ENCODE assay signal across 12 mouse cellular contexts in genomic region chr5:65028019-65028418, GRCm38 (mm10). TPM values are rescaled to one million over a fixed set of nuclear protein-coding genes. Genes with fewer than 3 reads are reported as not detected.
DNase-seq lines count a peak whose midpoint lies in the region; ATAC-seq lines count a peak whose summit lies in the region.
"Had no signal": no experiment of that assay in that cellular context is flagged by ENCODE, and none has a peak within 500 bp of the region (broad histone marks: within the 10 kb centered on the region; RNA-seq: fewer than 3 reads in every experiment).

No protein-coding gene starts in this region.

- no peak overlapping the region for H3K4me2 ChIP-seq in hindbrain, embryonic 14.5 days (replicated peaks)
- H3K4me2 ChIP-seq in neural tube, embryonic 12.5 days (replicated peaks): 0 out of 2 replicates have a peak overlapping the region, but pooled peaks have one; percentile 9
- H3K4me2 ChIP-seq: limb, embryonic 15.5 days had no signal

- H3K27me3 ChIP-seq in hindbrain, embryonic 14.5 days (ENCODE audit: control insufficient read depth, insufficient read depth, low read length): no peaks in the 10 kb centered on the region
- H3K27me3 ChIP-seq in neural tube, embryonic 12.5 days (replicated peaks): no peaks in the 10 kb centered on the region
- H3K27me3 ChIP-seq: limb, embryonic 15.5 days had no signal

- peak overlapping the region; percentile 21; the same call in 1 of the 2 replicates for H3K9ac ChIP-seq in hindbrain, embryonic 14.5 days
- no peak overlapping the region for H3K9ac ChIP-seq in neural tube, embryonic 12.5 days
- H3K9ac ChIP-seq: limb, embryonic 15.5 days had no signal

- no peaks in the 10 kb centered on the region for H3K9me3 ChIP-seq in hindbrain, embryonic 14.5 days (ENCODE audit: control insufficient read depth, low read length)
- no peaks in the 10 kb centered on the region for H3K9me3 ChIP-seq in neural tube, embryonic 12.5 days
- H3K9me3 ChIP-seq: limb, embryonic 15.5 days had no signal

- peak overlapping the region; percentile 83 for H3K27ac ChIP-seq in hindbrain, embryonic 14.5 days
- peak overlapping the region; percentile 47 for H3K27ac ChIP-seq in neural tube, embryonic 12.5 days
- H3K27ac ChIP-seq: limb, embryonic 15.5 days had no signal

- peak; percentile 48 to 49 for DNase-seq in kidney, postnatal 4 days
- DNase-seq in kidney, postnatal 10 days: no peak
- peak; percentile 57 to 74 for DNase-seq in adrenal gland, postnatal 36 days
- peak; percentile 55 for DNase-seq in hindbrain, embryonic 14.5 days (ENCODE audit: low spot score)
- DNase-seq in heart, postnatal 14 days: no peak
- DNase-seq in thymus, postnatal 10 days (ENCODE audit: low spot score in 2 of 2): no peak
- DNase-seq: cerebellum, adult 18-20 months; heart, adult 11 months; right cerebral cortex, adult 18-20 months; thymus, postnatal 14 days had no signal

- H3K4me3 ChIP-seq in hindbrain, embryonic 14.5 days (replicated peaks; ENCODE audit: low read length): no peak overlapping the region
- H3K4me3 ChIP-seq in neural tube, embryonic 12.5 days: no peak overlapping the region
- H3K4me3 ChIP-seq: limb, embryonic 15.5 days had no signal

- WGBS in hindbrain, embryonic 14.5 days: 28% methylated on average over 9 of the region's 9 CpGs
- WGBS in neural tube, embryonic 12.5 days: 40% methylated on average over 9 of the region's 9 CpGs

- peak; percentile 59 for ATAC-seq in hindbrain, embryonic 14.5 days (ENCODE audit: low FRiP score)
- ATAC-seq in neural tube, embryonic 12.5 days (ENCODE audit: low FRiP score, low read depth): peak; percentile 77; the same call in 1 of the 2 replicates

- no peaks in the 10 kb centered on the region for H3K36me3 ChIP-seq in hindbrain, embryonic 14.5 days (replicated peaks; ENCODE audit: control insufficient read depth, insufficient read depth)
- H3K36me3 ChIP-seq in neural tube, embryonic 12.5 days: no peaks in the 10 kb centered on the region

- intact Hi-C loops in heart, postnatal 14 days (cut with DNase I): loop anchor here (5.0 kb wide), 1 partner anchor 129 kb away; no protein-coding TSS in a partner anchor

- peaks cover 15% of the 10 kb centered on the region for H3K4me1 ChIP-seq in hindbrain, embryonic 14.5 days (replicated peaks; ENCODE audit: control insufficient read depth, insufficient read depth, low read length)
- peaks cover 14% of the 10 kb centered on the region for H3K4me1 ChIP-seq in neural tube, embryonic 12.5 days

RNA-seq across cellular contexts. Expression of gene Fam114a1, which starts 58.1 kb away (rescaled TPM):
- total RNA-seq in adrenal gland, postnatal 36 days (2021): 10 to 100 TPM; 23.9 to 25.0 TPM
- 7.1 and 10.3 TPM in 2 replicates for polyA plus RNA-seq in hindbrain, embryonic 14.5 days (2014; fragmentation: Nextera tagmentation; extraction: Ambion mirVana)
- 16.8 and 18.2 TPM in 2 replicates for polyA plus RNA-seq in neural tube, embryonic 12.5 days (2016; fragmentation: Nextera tagmentation; extraction: Ambion mirVana)
- 10 to 100 TPM; 23.5 to 24.8 TPM for total RNA-seq in heart, postnatal 14 days (2021)

Comparison
In these comparisons a context has a peak if more than half of its experiments do, and no peak if none do; other contexts are left out.
1. DNase-seq: peak in kidney, postnatal 4 days (2 of 2), adrenal gland, postnatal 36 days (2 of 2) and hindbrain, embryonic 14.5 days (single experiment); none in kidney, postnatal 10 days (single experiment), heart, postnatal 14 days (0 of 2) and thymus, postnatal 10 days (0 of 2).